Mouse (Mus musculus) megakaryocyte, adult 5-6 weeks (primary cell): Measurements from ENCODE around the gene Mthfd2l. TPM values are rescaled to one million over a fixed set of nuclear protein-coding genes. Genes with fewer than 3 reads are reported as not detected.

Experiments used
- ATAC-seq: 2 replicates; pipeline ENCODE4 v1.8.0; 2016; ENCODE audit warnings: mild to moderate bottlenecking, inconsistent platforms; ENCODE audit not compliant: poor library complexity, severe bottlenecking
- total RNA-seq, 2 experiments: library from RNA; stranded (forward) in 1 of 2; stranded (reverse) in 1 of 2; fragments of 153-499, 151-499 nt in 1 of 2; fragments of 221-1000, 200-1000 nt in 1 of 2; gene quantifications; 2 replicates each; pipeline versions ENCODE4 v1.2.3 to v1.2.4; 2015 to 2017

Gene Mthfd2l
- 3.3 and 4.4 TPM in 2 replicates for total RNA-seq (2015)
- 3.2 and 9.7 TPM in 2 replicates for total RNA-seq (2017)

DNA sequence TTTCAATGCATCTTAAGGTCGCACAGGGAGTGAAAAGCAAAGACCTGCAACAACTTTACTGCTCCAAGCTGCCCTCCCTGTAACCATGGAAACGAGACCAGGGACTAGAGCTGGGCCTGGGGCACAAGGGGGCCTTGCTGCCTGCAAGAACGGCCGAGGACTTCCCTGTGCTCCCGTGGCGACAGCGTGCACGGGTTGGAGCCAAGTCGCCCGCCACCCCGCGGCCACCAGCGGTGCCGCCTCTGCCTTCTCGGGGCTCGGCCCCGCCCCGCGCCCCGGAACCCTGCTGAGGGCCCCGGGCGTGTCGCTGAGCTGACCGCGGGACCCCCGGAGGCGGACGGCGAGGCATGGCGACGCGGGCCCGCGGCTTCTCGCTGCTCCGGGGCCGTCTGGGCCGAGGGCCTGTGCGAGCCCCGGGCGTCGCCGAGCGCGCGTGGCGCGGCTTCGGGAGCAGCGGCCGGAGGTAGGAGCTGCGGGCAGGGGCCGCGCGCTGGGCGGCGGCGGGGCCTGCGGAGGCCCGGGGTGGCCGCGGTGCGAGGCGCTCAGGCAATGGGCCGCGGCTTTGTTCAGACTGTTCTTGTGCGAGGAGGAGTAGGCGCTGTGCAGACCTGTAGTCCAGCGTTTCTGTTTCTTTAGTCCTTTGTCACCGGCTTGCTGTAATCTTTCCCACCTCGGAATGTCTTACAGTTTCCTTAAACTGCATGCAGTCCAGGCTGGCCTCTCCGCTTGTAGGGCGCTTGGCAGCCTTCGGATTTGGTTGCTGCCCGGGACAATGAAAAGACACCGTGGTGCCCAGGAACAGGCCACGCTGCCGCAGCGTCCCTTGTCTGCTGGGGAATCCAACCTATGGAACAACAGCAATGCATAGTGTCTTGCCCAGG lies at the start of gene Mthfd2l:
Gene Mthfd2l (plus strand): TSS at position 147 of the 881 bp plus-strand sequence.
- peak; percentile 99 for ATAC-seq

DNA sequence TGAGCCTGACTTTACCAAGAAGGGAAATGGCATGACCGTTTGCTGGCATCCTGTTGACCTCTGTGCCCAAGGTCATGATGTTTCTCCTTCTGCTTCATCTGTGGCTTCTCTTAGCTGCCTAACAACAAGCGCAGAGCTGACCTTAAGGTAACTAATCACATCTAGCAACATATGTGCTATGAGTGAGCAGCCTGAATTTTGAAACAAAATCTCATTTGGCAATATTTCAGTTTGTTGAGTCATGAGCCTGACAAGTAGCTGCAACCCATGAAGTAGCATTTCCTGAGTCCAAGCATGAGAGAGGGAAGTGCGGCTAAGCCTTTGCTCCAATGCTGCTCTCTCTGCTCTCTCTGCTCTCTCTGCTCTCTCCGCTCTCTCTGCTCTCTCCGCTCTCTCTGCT lies 49.2 kb upstream of the Mthfd2l start:
- ATAC-seq, result peak; percentile 89

DNA sequence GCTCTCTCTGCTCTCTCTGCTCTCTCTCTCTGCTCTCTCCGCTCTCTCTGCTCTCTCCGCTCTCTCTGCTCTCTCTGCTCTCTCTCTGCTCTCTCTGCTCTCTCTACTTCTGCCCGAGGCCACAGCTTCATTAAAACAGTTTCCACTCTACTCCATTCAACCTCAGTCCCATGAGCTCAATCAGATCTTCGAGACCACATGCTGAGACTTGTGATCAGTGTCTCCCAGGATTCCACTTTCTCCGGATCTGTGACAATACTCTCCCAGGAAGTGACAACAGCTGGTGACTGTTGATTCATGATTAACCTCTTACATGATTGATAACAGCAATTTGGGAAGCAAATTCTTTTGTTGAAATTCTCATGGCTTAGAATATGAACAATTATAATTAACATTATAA lies 48.8 kb upstream of the Mthfd2l start:
- ATAC-seq, result no peak

DNA sequence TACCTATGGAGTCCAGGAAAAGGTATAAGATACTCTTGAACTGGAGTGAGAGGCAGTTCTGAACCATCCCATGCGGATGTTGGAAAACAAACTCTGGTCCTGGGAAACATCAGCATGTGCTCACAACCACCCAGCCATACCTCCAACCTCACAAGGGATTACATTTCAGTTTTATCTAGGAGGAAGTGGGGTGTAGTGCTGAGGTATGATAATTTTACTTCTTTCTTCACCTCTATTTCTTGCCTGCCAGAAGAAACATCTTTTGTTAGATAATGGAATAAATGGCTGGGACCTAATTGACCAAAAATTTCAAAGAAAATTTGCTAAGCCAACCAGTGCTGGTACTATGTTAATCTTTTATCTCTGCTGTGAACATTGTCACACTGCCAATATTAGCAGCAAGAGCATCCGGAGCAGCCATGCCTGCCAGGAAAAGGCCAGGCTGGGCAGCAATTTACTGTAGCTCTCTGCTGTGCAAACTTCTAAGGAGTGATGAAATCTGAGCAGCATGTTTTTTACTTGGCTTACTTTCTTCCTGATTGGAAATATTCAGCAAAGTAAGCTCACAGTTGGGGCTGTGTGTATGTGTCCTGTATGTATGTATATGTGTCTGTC lies 46.2 kb upstream of the Mthfd2l start:
- ATAC-seq, result no peak

DNA sequence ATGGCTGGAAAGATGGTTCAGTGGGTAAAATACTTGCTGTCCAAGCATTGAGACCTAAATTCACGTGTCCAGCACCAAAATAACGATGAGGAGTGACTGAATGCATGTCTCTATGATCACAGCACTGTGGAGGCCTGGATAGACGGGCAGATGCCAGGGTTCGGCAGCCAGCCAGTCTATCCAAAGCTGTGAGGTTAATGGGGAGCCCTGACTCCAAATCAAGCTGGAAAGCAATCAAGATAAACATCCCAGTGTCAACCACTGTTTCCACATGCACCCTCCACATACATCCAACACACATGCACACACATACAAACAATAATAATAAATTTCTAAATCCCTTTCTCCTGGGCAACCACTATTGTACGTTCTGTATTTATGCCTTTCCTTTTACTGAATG lies 42.3 kb upstream of the Mthfd2l start:
- ATAC-seq, result no peak

DNA sequence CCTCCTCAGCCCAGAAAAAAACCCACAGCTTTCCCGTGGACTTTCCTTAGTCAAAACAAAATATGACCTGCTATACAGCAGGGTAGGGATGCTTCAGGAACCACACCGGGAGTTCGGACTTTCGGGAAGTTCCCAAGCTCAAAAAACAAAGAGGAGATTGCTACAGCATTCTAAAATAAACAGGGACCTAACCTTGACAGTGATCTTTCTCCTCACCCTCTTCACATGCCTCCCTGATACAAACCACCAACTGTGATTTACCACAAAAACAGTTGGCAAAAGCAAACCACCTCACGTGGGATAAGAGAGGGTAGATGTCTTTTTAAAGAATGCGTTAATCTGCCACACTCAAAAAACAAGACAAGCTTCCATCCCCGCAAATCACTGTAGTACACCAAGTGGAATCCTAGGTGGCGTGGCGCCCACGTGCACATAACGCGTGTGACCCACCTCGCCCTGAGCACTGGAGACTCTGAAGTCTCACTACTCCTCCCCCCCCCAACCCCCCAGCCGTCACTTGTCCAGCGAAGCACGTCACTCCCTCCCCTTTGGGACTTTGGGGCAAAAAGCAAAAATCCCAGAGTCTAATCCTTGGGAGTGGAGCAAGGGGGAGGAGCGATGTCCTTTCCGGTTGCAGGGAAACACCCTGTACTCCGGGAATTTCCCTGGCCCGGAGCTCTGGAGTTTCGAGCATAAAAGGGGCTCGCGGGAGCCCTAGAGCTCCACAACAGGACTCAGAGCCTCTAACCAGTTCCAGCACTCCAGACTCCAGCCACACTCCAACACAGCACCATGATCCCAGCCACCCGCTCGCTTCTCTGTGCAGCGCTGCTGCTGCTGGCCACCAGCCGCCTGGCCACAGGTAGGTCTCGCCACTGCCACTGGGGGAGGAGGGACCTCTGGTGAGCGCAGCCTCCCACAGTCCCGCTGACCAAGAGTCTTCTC lies 40.1 kb upstream of the Mthfd2l start, which contains the start of gene Cxcl1:
Gene Cxcl1 (plus strand): TSS at position 723 of the 945 bp plus-strand sequence.
- peak; percentile 51 for ATAC-seq

DNA sequence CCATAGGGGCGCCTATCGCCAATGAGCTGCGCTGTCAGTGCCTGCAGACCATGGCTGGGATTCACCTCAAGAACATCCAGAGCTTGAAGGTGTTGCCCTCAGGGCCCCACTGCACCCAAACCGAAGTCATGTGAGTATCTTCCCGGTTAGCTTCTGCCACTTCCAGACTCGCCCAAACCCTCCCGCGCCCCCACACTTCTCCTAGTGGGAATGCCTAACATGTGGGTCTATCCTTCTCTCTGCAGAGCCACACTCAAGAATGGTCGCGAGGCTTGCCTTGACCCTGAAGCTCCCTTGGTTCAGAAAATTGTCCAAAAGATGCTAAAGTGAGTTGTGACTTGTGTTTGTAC lies 39.5 kb upstream of the Mthfd2l start:
- no peak for ATAC-seq

DNA sequence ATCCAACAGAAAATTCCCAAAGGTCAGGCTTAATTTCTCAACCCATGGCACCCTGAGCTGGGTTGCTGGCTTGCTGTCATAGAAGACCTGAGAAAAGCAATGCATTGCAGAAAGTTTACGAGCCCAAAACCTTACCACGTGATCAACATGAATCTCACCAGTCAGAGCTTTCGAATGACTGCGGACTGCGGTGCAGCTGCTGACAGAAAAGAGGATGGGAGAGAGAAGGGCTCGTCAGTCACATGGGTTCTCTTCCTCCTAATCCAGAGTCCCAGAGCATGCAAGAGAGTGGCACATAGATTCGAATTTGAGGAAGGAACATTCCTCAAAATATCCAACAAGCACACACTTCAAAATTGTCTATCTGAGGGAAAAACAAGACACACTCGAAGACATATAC lies 36.7 kb upstream of the Mthfd2l start:
- no peak for ATAC-seq

DNA sequence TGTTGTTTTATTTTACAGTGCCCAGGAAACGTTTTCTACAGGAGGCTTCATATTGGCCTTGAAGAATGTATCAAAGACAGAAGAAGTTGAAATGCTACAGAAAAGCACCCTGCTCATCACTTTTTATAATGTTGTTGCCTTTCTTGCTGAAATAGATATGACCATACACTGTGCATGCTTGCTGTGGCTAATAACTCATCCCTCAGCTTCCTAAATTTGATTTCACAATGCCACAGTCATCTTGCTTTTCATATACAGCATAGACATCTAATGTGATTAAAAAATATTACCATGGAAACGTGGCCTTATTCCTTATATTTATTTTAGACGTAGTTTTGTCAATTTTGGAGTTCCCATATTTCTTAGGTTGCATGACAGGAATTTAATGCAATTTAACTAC lies 33.5 kb upstream of the Mthfd2l start:
- ATAC-seq, result peak; percentile 67

DNA sequence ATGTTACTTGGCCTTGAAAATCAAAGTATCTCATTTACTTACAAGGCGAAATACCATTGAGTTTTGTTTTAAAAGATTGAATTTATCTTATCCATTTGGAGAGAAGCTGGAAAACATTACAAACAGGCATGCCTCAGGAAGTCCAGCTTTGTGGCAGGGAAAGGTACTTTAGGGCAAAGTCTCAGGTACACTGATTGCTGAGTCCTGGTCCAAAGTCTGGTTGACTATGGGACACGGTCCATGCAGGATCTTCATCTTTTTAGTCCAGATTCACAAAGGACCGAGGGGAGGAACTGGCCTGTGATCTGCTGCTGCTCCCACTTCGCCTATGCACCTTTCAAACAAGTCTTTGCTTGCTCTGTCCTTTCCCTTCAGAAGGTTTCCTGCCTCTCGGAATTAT lies 31.6 kb upstream of the Mthfd2l start:
- no peak for ATAC-seq

DNA sequence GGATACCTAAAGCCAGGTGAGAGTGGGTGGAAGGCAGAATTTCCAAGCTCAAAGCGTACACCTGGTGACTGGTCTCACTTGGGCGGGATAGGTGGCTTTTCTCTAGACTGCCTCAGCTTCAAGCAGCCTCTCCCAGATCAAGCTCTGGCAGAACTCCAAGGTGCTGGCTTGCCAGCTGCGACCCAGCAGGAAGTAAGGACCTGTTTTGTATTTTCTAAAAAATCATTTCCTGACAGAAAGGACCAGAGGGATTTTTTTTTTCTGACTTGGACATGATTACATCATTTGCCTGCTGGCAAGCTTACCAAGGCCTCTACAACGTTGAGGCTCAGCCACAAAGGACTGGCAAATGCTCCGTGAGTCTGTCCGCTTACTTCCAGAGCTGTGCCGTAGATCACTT lies 30.8 kb upstream of the Mthfd2l start:
- no peak for ATAC-seq

DNA sequence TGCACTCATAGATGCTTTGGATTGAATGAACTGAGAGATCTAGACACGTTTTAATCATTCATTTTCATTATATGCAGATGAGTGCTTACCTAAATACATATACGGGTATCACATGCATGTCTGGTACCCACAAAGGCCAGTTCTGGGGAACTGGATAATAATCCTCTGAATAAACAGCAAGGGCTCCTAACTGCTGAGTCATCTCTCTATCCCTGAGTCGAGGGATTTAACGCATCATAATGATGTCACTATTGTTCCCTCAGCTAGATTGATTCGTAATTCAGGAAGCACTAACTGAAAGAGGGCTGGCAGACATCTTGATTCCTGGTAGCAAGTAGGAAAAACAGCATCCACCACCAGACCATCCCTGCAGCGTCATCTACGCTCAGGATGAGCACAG lies 30.2 kb upstream of the Mthfd2l start:
- ATAC-seq, result no peak

DNA sequence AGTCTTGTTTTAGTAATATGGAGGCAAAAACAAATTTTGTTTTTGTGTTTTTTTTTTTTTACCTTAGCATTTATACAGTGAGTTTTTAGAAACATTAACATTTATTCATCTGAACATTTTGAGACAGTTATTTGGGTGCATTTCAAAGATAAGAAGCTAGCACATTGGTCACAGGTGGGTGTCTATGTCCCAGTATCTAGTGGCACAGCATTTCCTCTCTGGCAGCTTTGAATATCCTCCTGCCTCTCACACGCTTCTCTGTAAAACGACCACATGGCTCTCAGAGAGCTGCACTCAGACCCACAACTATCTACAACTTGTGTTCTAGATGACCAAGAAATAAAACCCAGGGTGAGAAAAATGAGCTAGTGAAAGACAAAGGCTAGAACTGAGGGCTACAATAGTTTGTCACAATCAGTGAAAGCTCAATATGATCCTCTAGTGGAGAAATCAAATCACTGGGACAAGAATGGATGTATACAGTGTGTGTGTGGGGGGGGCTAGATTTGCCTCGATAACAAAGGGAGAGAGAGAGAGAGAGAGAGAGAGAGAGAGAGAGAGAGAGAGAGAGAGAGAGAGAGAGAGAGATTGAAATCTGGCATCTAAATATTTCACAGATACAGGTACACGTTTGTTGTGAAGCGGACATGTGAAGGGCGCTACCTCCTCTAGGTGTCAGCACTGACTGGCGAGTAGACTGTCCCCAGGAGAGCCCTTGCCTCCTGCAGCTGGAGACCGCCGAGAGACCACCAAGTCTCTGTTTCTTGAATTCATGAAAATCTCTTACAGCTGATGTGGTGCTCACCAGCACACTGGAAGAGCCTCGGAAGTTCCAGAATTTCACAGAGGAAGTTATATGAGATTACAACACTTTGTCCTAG lies 28.3 kb upstream of the Mthfd2l start:
- peak; percentile 17 for ATAC-seq

DNA sequence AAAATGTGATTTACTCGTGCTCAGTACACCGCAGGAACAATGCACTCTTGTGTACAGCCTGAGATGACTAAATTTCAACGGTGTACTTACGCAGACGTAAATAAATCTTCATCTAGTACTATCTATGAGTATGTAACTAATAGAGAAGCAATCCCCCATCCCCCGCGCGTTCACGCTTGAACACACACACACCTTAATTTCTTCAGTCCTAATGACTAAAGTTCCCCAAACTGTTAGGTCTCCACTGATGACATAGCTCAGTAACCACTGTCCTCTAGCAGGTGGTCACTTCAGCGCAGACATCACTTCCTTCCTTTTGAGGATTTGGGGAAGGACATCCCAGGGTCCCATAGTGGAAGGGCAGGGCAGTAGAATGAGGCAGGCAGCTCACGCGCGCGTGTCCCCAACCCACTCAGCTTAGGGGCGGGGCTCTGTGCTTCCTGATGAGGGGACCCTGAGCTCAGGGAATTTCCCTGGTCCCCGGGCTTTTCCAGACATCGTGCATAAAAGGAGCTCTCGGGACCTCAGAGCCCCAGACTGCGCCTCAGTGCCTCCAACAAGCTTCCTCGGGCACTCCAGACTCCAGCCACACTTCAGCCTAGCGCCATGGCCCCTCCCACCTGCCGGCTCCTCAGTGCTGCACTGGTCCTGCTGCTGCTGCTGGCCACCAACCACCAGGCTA lies 27.4 kb upstream of the Mthfd2l start, which contains the start of gene Cxcl2:
Gene Cxcl2 (plus strand): TSS at position 533 of the 682 bp plus-strand sequence.
- peak; percentile 86 for ATAC-seq

DNA sequence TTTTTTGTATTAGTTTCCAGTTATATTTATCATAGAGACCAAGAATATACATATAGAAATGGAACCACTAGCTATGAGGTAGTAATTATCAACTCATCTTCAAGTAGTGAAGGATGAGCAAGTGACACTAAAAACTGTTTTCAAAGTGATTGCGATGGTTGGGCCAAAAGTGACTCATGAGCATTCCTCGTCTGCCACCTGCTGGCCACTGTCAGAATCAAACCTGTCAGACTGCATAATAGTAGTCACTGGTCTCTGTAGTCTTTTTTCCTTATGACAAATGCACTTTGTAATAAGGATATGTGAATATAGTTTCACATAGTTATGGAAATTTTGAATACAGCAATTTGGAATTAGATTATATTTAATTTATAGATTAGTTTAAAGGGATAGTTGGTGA lies 21.9 kb upstream of the Mthfd2l start:
- ATAC-seq, result peak; percentile 100

DNA sequence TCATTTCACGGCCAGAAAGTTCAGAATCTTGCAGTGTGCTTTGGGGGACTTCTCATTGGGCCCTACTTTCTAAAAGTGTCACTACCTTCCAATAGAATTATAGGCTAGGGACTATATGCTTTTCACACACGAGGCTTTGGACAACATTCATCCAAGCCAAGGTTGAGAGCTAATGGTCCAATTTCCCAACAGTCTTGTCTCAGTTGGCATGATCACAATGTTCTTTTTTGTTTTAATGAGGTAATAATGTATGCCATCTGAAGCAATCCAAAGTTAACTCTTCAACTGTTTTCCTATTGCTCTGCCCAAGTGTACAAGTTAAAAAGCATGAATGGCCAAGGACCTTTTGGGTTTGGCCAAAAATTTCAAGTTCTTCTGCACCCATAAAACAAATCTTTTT lies 11.4 kb upstream of the Mthfd2l start:
- no peak for ATAC-seq

DNA sequence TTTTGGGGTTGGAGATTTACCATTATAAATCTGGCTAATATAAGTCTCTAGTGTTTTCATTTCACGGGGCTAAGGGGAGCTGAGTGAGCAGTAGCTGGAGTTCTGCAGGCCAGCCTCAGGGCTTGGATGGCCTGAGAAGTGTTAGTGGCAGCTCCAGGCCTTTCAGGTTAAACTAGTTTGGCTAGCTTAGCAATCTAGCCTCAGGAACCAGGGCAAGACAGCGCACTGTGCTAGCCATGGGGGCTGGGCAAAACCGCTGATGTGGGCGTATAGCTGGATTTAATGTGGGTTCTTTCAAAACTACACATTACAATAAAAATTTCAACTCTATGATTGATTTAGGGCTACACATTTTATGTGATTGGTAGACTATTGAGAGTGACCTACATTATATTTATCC lies 8.0 kb upstream of the Mthfd2l start:
- no peak for ATAC-seq

DNA sequence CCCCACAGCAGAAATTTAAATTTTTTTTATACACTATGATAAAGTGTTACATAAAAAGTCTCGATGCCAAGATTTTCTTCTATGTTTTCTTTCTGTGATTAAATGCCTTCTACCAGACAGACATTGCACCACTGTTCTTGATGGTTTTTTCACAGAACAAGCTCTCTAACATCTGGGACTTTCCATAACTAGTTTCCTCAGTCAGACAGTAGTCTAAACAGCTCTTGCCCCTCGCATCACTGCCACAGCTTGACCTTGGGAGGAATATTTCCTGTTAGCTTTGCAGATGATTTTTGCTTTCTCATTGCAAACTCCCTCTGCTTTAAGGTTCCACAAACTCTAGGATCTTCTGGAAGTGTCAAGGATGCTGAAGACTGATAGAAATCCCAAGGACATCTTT lies 371 bp upstream of the Mthfd2l start:
- ATAC-seq, result peak; percentile 6; the same call in 1 of the 2 replicates

DNA sequence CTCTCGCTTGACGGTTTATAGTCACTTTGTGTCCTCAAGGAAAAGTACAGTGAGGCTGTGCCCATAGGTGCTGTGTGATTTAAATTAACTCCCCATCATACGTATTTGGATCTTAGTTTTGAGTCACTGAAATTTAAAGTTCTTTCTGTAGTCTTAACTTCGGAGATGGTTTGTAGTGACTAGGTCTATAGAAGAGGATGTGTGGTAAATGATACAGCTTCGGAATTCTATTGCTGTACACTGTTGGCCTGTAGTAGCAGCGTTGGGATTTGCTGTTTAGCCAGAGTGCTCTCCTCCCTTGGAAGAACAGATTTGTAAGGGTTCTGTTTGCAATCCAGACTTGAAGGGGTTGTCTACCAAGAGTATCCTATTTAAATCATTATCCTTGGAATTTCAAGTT lies 994 bp downstream of the Mthfd2l start:
- ATAC-seq, result 0 out of 2 replicates have a peak, but pooled peaks have one; percentile 3
